Mouse (Mus musculus) MEL (cell line): ENCODE measurements around the gene Ppp1r2.

Experiments
- CHD2 ChIP-seq: IDR thresholded peaks from 2 replicates; pipeline ENCODE4 v1.6.1; 2011; ENCODE audit warnings: low read length, improper control_type of control experiment
- CTCF ChIP-seq, 3 experiments: IDR thresholded peaks in 2 of 3; conservative IDR thresholded peaks in 1 of 3; 2 replicates each; pipeline ENCODE4 v1.5.1; 2011 to 2012; ENCODE audit warnings: low read length in 3 of 3, low read depth in 2 of 3, mild to moderate bottlenecking in 2 of 3, improper control_type of control experiment in 1 of 3, inconsistent platforms in 1 of 3, mixed read lengths in 1 of 3, moderate library complexity in 1 of 3; ENCODE audit not compliant: control insufficient read depth in 1 of 3, insufficient read depth in 1 of 3, poor library complexity in 1 of 3, severe bottlenecking in 1 of 3
- EP300 ChIP-seq, 2 experiments: IDR thresholded peaks; 2 replicates each; pipeline ENCODE4 v1.6.1; 2011; ENCODE audit warnings: improper control_type of control experiment in 2 of 2, low read length in 2 of 2, low read depth in 1 of 2, mild to moderate bottlenecking in 1 of 2
- GATA1 ChIP-seq: IDR thresholded peaks from 2 replicates; pipeline ENCODE4 v1.6.1; 2011; ENCODE audit warnings: low read depth, low read length, improper control_type of control experiment
- MAZ ChIP-seq: IDR thresholded peaks from 2 replicates; pipeline ENCODE4 v1.6.1; 2012; ENCODE audit warnings: low read depth, mild to moderate bottlenecking, inconsistent platforms, low read length, improper control_type of control experiment
- MXI1 ChIP-seq: IDR thresholded peaks from 2 replicates; pipeline ENCODE4 v1.6.1; 2011; ENCODE audit warnings: mild to moderate bottlenecking, low read depth, low read length, improper control_type of control experiment
- NRF1 ChIP-seq: IDR thresholded peaks from 2 replicates; pipeline ENCODE4 v1.6.1; 2014; ENCODE audit warnings: low read depth, mild to moderate bottlenecking, inconsistent platforms, low read length, improper control_type of control experiment, moderate library complexity; ENCODE audit not compliant: poor library complexity, insufficient read depth, severe bottlenecking
- POLR2AphosphoS2 ChIP-seq: IDR thresholded peaks from 2 replicates; pipeline ENCODE4 v1.6.1; 2011; ENCODE audit warnings: low read length, improper control_type of control experiment
- SIN3A ChIP-seq: IDR thresholded peaks from 2 replicates; pipeline ENCODE4 v1.6.1; 2012; ENCODE audit warnings: low read length, improper control_type of control experiment, inconsistent platforms
- TAL1 ChIP-seq: IDR thresholded peaks from 2 replicates; pipeline ENCODE4 v1.6.1; 2012; ENCODE audit warnings: mild to moderate bottlenecking, inconsistent platforms, low read length, moderate library complexity, mixed read lengths
- TCF12 ChIP-seq: IDR thresholded peaks from 2 replicates; pipeline ENCODE4 v1.6.1; 2014; ENCODE audit warnings: low read depth, mild to moderate bottlenecking, inconsistent platforms, low read length, improper control_type of control experiment, moderate library complexity
- ZC3H11A ChIP-seq: IDR thresholded peaks from 2 replicates; pipeline ENCODE4 v1.6.1; 2012; ENCODE audit warnings: low read depth, mild to moderate bottlenecking, inconsistent platforms, low read length, improper control_type of control experiment

- TF ChIP-seq CHD2 (no peak), CTCF (IDR thresholded peaks at IDR 0.05 in 2 of 3, conservative IDR thresholded peaks at IDR 0.05 in 1 of 3; ENCODE audit: control insufficient read depth in 1 of 3, insufficient read depth in 1 of 3, low read depth in 2 of 3, low read length in 3 of 3, poor library complexity in 1 of 3, severe bottlenecking in 1 of 3) (no peak), SIN3A (no peak), TAL1 (no peak), TCF12 (no peak), NRF1 (no peak), EP300 (IDR thresholded peaks at IDR 0.05; ENCODE audit: low read depth in 1 of 2, low read length in 2 of 2) (no peak), MAZ (no peak), ZC3H11A (no peak), MXI1 (no peak), GATA1 (no peak), POLR2AphosphoS2 (no peak)
Measured at GRCm38 (mm10) chr16:31213463-31213862, 61.6 kb downstream of the Ppp1r2 start.
